Mouse (Mus musculus) T-helper 2 cell (primary cell): ENCODE results near the gene Fam171a1.
"Not testable (repeated sequence)": the region's sequence is repeated elsewhere in the genome, so short reads cannot be mapped to it uniquely, and the experiment has no call there.

Experiments used
- in situ Hi-C: fragments of 300-600 bp; cut with MboI, MseI; formaldehyde crosslinking; loops from one replicate; pipeline ENCODE4 v1.15.1; 2025; ENCODE audit warnings: high pct_unique_total_duplicates

The Fam171a1 gene

GRCm38 (mm10) chr2:3168719-3169402, 54.8 kb downstream of the Fam171a1 start:
- in situ Hi-C loops = no loop called here

GRCm38 (mm10) chr2:3169403-3169747, 55.4 kb downstream of the Fam171a1 start:
- in situ Hi-C loops = no loop called here

GRCm38 (mm10) chr2:3171774-3172173, 57.8 kb downstream of the Fam171a1 start:
- in situ Hi-C loops = no loop called here

- in situ Hi-C loops = no loop called here
These were observed 58.6 kb downstream of the Fam171a1 start for GRCm38 (mm10) chr2:3172656-3173055.

GRCm38 (mm10) chr2:3174890-3175289, 60.9 kb downstream of the Fam171a1 start:
- in situ Hi-C loops = no loop called here

- in situ Hi-C loops = not testable (repeated sequence)
These were observed 62.0 kb downstream of the Fam171a1 start for GRCm38 (mm10) chr2:3175988-3176387.

GRCm38 (mm10) chr2:3176751-3177150, 62.7 kb downstream of the Fam171a1 start:
- in situ Hi-C loops = no loop called here

- in situ Hi-C loops = no loop called here
These were observed 66.5 kb downstream of the Fam171a1 start for GRCm38 (mm10) chr2:3180550-3180949.

- in situ Hi-C loops = no loop called here
These were observed 69.6 kb downstream of the Fam171a1 start for GRCm38 (mm10) chr2:3183656-3184055.

GRCm38 (mm10) chr2:3185335-3185734, 71.3 kb downstream of the Fam171a1 start:
- in situ Hi-C loops = no loop called here

GRCm38 (mm10) chr2:3188745-3189475, 74.9 kb downstream of the Fam171a1 start:
- in situ Hi-C loops = no loop called here

- in situ Hi-C loops = no loop called here
These were observed 77.1 kb downstream of the Fam171a1 start for GRCm38 (mm10) chr2:3191149-3191548.

GRCm38 (mm10) chr2:3195511-3195910, 81.5 kb downstream of the Fam171a1 start:
- in situ Hi-C loops = no loop called here

- in situ Hi-C loops = no loop called here
These were observed 86.4 kb downstream of the Fam171a1 start for GRCm38 (mm10) chr2:3200422-3200821.

- in situ Hi-C loops = no loop called here
These were observed 93.1 kb downstream of the Fam171a1 start for GRCm38 (mm10) chr2:3206975-3207642.

- in situ Hi-C loops = no loop called here
These were observed 101.5 kb downstream of the Fam171a1 start for GRCm38 (mm10) chr2:3215480-3215879.

GRCm38 (mm10) chr2:3216617-3217016, 102.6 kb downstream of the Fam171a1 start:
- in situ Hi-C loops = no loop called here

- in situ Hi-C loops = not testable (repeated sequence)
These were observed 103.6 kb downstream of the Fam171a1 start for GRCm38 (mm10) chr2:3217577-3217976.

- in situ Hi-C loops = no loop called here
These were observed 104.2 kb downstream of the Fam171a1 start for GRCm38 (mm10) chr2:3218225-3218624.

- in situ Hi-C loops = no loop called here
These were observed 114.5 kb downstream of the Fam171a1 start for GRCm38 (mm10) chr2:3228475-3228874.

GRCm38 (mm10) chr2:3229060-3229459, 115.0 kb downstream of the Fam171a1 start:
- in situ Hi-C loops = no loop called here

- in situ Hi-C loops = no loop called here
These were observed 125.2 kb downstream of the Fam171a1 start for GRCm38 (mm10) chr2:3239255-3239654.

GRCm38 (mm10) chr2:3244251-3244650, 130.2 kb downstream of the Fam171a1 start:
- in situ Hi-C loops = no loop called here
